Mouse (Mus musculus) CH12.LX (cell line): ENCODE measurements at regions not wholly inside any gene's neighbourhood (a gene's known extent, or its start where the extent isn't known, plus 50 kb on each side); places are given as distances from the start of the nearest gene placed in this dataset.

Source experiments
- CHD1 ChIP-seq: IDR thresholded peaks from 2 replicates; pipeline ENCODE4 v1.6.1; 2012; ENCODE audit warnings: low read depth, low read length, improper control_type of control experiment, inconsistent platforms
- CTCF ChIP-seq, 2 experiments: IDR thresholded peaks in 1 of 2; conservative IDR thresholded peaks in 1 of 2; 2 replicates each; pipeline ENCODE4 v1.5.1; 2011 to 2012; ENCODE audit warnings: low read depth in 2 of 2, low read length in 2 of 2, improper control_type of control experiment in 1 of 2, inconsistent platforms in 1 of 2, mild to moderate bottlenecking in 1 of 2, moderate library complexity in 1 of 2
- POLR2A ChIP-seq: IDR thresholded peaks from 2 replicates; pipeline ENCODE4 v1.6.1; 2011; ENCODE audit warnings: low read depth, mild to moderate bottlenecking, improper control_type of control experiment, low read length
- ZMIZ1 ChIP-seq: IDR thresholded peaks from 2 replicates; pipeline ENCODE4 v1.6.1; 2012; ENCODE audit warnings: low read depth, mild to moderate bottlenecking, inconsistent platforms, low read length, improper control_type of control experiment

DNA sequence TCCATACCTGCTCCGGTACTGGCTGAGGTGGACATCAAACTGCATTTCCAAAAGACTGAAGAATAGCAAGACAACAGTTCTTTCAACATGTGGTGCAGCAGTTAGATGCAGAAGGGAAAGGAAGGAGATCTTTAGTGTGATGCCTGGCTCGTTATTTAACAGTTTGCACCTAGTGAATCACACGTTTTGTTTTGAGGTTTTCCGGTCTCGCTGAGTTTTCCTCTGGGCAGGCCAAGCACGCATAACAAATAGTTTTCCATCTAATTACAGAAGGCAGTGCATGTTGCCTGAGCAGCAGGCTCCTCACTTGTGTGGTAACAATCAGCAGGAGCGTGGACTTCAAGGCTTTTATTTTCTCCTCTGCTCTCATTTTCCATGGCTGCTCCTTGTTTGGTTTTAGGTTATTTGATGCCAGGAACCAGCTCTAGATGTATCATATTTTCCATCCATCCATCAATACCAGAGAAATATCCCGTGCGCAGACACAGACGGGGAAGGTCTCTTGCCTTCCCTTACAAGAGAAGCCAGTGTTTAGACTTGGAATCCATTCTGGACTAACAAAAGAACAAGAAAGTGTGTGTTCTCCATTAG, 199.6 kb upstream of the Ccdc122 start:
- TF ChIP-seq POLR2A (no peak), CTCF (conservative IDR thresholded peaks at IDR 0.05 in 1 of 2, IDR thresholded peaks at IDR 0.05 in 1 of 2; ENCODE audit: low read depth in 2 of 2, low read length in 2 of 2) (no peak), ZMIZ1 (no peak), CHD1 (no peak)
